Mouse (Mus musculus) heart, embryonic 16.5 days (tissue): ENCODE results near the gene Fdx1. TPM values are rescaled to one million over a fixed set of nuclear protein-coding genes. Genes with fewer than 3 reads are reported as not detected.

Experiments
- ATAC-seq: fragments of 200-750 bp; cut with Nextera tagmentation; replicated peaks from 2 replicates; pipeline ENCODE4 v1.8.0; 2017; ENCODE audit warnings: moderate number of reproducible peaks; ENCODE audit not compliant: insufficient read depth, low FRiP score; ENCODE audit errors: extremely low read depth
- H3K27ac ChIP-seq: fragments of 300-500 bp; sonication (generic); 2 replicates; pipeline ENCODE4 v1.5.1; 2014; ENCODE audit warnings: mild to moderate bottlenecking, low read length, control low read depth, moderate library complexity
- H3K27me3 ChIP-seq: fragments of 300-500 bp; sonication (generic); 2 replicates; pipeline ENCODE4 v1.6.1; 2014; ENCODE audit warnings: low read length, mixed read lengths; ENCODE audit not compliant: control insufficient read depth, insufficient read depth
- H3K36me3 ChIP-seq: fragments of 300-500 bp; sonication (generic); 2 replicates; pipeline ENCODE4 v1.6.1; 2014; ENCODE audit not compliant: control insufficient read depth, insufficient read depth
- H3K4me1 ChIP-seq: fragments of 300-500 bp; sonication (generic); 2 replicates; pipeline ENCODE4 v1.6.1; 2014; ENCODE audit warnings: low read length, mixed read lengths; ENCODE audit not compliant: control insufficient read depth, insufficient read depth
- H3K4me2 ChIP-seq: fragments of 300-500 bp; sonication (generic); 2 replicates; pipeline ENCODE4 v1.6.1; 2014; ENCODE audit warnings: low read depth, mild to moderate bottlenecking, control low read depth, low read length
- H3K4me3 ChIP-seq: fragments of 300-500 bp; sonication (generic); 2 replicates; pipeline ENCODE4 v1.5.1; 2014; ENCODE audit warnings: mild to moderate bottlenecking, control low read depth, low read length
- H3K9ac ChIP-seq: fragments of 300-500 bp; sonication (generic); 2 replicates; pipeline ENCODE4 v1.6.1; 2014; ENCODE audit warnings: low read length, control low read depth
- H3K9me3 ChIP-seq: fragments of 300-500 bp; sonication (generic); replicated peaks from 2 replicates; pipeline ENCODE4 v1.6.1; 2016; ENCODE audit warnings: low read length; ENCODE audit not compliant: control insufficient read depth
- WGBS: fragments of 180-500 bp; shearing (Covaris S2); extraction: QIAGEN DNeasy Blood & Tissue Kit; methylation state at CpG from one replicate; pipeline ENCODE4 v1.1.7; 2014; 5-methylcytosine and 5-hydroxymethylcytosine counted together
- polyA plus RNA-seq: library from polyadenylated mRNA; unstranded; fragments of >200 nt; fragmentation: Nextera tagmentation; extraction: Ambion mirVana; gene quantifications from 2 replicates; pipeline ENCODE4 v1.2.1, GENCODE M21; 2015

The Fdx1 gene
- polyA plus RNA-seq, 1 experiment from 2014 or later = 111 TPM

DNA sequence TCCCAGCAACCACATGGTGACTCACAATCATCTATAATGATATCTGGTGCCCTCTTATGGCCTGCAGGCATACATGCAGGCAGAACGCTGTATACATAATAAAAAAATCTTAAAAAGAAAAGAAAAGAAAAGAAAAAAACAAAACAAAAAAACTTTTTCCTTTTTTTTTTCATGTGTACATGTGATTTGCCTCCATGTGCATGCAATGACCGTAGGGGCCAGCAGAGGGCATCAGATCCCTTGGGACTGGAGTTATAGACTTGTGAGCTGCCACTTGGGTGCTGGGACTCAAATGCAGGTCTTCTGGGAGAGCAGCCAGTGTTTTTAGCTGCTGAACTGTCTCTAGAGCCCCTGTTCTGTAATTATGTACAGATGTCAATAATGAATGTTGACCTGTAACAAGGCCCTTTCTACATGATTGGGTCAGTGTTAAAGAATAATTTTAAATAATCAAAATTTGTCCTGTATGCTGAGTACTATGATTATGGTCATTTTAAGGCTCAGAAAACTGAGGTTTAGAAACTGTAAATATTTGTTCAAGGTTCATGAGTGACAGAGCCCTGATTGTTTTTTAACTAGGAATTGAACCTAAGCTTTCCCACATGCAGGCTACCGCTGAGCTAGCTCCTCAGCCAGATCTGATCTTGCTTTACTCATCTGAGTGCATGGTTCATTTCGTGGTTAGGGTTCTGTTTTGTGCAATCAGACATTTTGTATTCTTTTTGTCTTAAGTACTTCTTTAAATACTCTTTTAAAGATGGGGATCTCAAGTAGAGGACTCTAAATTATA is 30.3 kb upstream of the Fdx1 start:
- Histone ChIP-seq H3K9ac (no peak overlapping the region), H3K4me3 (no peak overlapping the region), H3K27ac (no peak overlapping the region), H3K4me1 (0 out of 2 replicates have a peak, but pooled peaks cover 3% of the 10 kb centered on the region), H3K27me3 (no peaks in the 10 kb centered on the region), H3K9me3 (peaks cover 11% of the 10 kb centered on the region), H3K36me3 (no peaks in the 10 kb centered on the region), H3K4me2 (no peak overlapping the region)
- no peak for ATAC-seq
- 77% methylated on average over 4 of the region's 4 CpGs for WGBS

DNA sequence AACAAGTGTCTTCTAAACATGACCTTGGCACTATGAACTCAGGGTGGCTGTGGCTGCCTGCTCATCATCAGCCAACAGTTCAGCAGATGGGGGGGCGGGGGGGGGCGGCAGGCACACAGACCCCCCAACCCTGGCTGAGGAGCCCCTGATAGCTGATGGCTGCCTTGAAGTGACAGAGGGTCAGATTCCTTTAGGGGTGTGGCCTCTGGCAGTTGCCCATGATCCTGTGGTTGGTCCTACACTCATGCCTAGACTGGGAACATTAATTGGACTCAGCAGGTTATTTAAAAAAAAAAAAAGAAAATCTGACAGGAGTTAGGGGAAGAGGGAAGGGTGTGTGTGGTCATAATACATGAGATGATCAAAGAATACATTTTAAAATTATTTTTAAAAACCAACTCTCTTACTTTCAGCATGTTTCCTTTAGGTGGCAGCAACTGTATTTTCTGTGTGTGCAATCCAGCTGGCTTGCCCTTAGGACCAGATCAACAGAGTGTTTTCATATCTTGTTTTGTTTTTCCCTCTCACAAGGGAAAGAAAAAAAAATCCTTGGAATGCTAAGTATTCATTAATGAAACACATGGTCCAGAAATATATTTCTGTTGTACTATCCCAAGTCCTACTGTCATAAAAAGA is 28.0 kb upstream of the Fdx1 start:
- Histone ChIP-seq H3K9me3 (peaks cover 5% of the 10 kb centered on the region), H3K27me3 (no peaks in the 10 kb centered on the region), H3K4me2 (no peak overlapping the region), H3K4me1 (0 out of 2 replicates have a peak, but pooled peaks cover 3% of the 10 kb centered on the region), H3K36me3 (no peaks in the 10 kb centered on the region), H3K4me3 (no peak overlapping the region), H3K9ac (no peak overlapping the region), H3K27ac (no peak overlapping the region)
- WGBS = 14% methylated on average over 2 of the region's 2 CpGs
- no peak for ATAC-seq

DNA sequence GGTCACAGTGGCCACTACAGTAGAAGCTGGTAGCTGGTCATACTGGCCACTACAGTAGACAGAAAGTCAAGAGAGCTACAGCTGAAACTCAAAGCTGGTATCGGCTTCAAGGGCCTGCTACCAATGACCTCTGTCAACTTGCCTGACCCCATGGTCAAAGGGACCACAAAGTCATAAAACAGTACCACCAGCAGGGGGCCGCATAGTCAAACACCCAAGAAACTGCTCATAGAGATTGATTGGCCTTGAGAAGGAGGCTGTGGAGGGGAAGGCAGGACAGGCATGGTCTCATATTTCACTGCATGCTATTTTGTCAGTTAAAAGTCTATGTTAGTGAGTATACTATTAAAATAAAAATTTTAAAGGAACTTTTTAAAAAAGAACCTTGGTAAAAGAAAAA is 27.5 kb upstream of the Fdx1 start:
- no peak for ATAC-seq

DNA sequence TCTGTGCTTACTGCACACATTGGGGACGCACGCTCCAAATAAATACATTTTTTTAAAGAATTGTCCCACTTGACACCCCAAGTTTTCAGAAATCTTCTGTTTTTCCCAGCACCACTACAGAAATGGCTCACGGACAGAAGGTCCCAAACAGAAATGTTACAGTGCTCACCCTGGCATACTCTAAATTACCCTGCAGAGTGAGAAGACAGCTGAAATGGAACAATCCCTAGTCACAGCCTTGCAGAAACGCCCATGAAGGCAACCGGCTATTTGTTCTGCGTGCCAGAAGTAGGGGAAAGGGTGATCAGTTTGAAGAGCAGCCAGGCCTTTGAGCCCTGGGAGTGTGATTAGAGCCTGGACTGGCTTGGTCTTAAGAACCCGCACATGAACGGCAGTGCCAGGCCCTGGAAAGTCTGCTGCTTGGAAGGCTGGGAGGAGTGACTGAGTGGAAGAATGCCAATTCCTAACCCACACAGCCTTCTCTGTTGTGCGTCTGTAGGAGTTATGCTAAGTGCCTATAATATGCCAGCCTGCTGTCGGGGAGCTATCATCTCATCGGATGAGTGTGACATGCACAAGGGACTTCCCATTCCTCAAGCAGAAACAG is 22.2 kb upstream of the Fdx1 start:
- Histone ChIP-seq H3K9me3 (no peaks in the 10 kb centered on the region), H3K4me3 (no peak overlapping the region), H3K27ac (peak overlapping the region; percentile 48; the same call in 1 of the 2 replicates), H3K4me1 (peaks cover 3% of the 10 kb centered on the region), H3K9ac (no peak overlapping the region), H3K4me2 (no peak overlapping the region), H3K27me3 (no peaks in the 10 kb centered on the region), H3K36me3 (no peaks in the 10 kb centered on the region)
- no peak; the same call in 1 of the 2 replicates for ATAC-seq
- 46% methylated on average over 11 of the region's 11 CpGs for WGBS

More for the DNA sequence above, 27.5 kb upstream of the Fdx1 start:
- no peaks in the 10 kb centered on the region for H3K36me3 ChIP-seq
- no peak overlapping the region for H3K9ac ChIP-seq
- 22% methylated on average over 2 of the region's 2 CpGs for WGBS
- peaks cover 5% of the 10 kb centered on the region for H3K9me3 ChIP-seq
- no peak overlapping the region for H3K4me3 ChIP-seq
- no peaks in the 10 kb centered on the region for H3K27me3 ChIP-seq
- no peak overlapping the region for H3K27ac ChIP-seq
- H3K4me2 ChIP-seq = no peak overlapping the region
- H3K4me1 ChIP-seq = 0 out of 2 replicates have a peak, but pooled peaks cover 3% of the 10 kb centered on the region

DNA sequence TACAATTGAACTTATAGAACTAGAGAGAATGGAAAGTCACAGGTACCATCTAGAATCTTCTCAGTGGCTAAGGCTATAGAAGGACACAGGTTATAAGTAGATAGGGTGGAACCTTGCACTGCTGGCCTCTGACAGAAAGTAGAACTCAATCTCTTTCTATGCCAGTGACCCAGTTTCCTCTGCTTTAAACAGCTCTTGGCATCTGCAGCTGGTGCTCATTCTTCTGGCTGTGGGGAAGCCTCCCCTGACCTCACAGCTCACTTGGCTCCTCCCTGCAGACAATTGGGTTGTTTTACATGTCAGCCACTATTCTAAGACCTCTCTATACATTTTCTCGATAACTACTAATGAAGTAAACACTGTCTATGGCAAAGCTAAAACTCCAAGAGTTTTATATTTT is 17.8 kb upstream of the Fdx1 start:
- Histone ChIP-seq H3K27me3 (no peaks in the 10 kb centered on the region), H3K9ac (no peak overlapping the region), H3K36me3 (no peaks in the 10 kb centered on the region), H3K27ac (no peak overlapping the region), H3K4me2 (no peak overlapping the region), H3K9me3 (no peaks in the 10 kb centered on the region), H3K4me1 (peaks cover 3% of the 10 kb centered on the region), H3K4me3 (no peak overlapping the region)
- ATAC-seq = no peak
- WGBS = 65% methylated on average over 1 of the region's 1 CpGs

DNA sequence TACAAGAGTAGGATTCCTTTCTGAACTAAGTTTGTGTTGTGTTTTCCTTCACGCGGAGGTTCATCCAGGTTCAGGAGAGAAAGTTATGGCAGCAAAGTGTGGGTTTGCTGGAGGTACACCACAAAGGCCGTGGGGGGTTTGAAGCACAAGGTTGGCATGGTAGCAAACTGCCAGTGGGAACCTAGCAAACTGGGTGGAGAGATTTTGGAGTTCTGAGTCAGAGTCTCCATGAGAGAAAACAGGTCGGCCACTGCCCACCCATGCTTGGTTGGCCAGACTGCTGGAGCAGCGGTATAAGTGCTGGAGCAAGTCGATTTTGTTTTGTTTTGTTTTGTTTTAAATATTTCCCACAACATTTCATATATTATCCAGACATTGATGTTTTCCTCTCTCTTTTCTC is 15.9 kb upstream of the Fdx1 start:
- WGBS = 93% methylated on average over 6 of the region's 6 CpGs
- no peak for ATAC-seq

DNA sequence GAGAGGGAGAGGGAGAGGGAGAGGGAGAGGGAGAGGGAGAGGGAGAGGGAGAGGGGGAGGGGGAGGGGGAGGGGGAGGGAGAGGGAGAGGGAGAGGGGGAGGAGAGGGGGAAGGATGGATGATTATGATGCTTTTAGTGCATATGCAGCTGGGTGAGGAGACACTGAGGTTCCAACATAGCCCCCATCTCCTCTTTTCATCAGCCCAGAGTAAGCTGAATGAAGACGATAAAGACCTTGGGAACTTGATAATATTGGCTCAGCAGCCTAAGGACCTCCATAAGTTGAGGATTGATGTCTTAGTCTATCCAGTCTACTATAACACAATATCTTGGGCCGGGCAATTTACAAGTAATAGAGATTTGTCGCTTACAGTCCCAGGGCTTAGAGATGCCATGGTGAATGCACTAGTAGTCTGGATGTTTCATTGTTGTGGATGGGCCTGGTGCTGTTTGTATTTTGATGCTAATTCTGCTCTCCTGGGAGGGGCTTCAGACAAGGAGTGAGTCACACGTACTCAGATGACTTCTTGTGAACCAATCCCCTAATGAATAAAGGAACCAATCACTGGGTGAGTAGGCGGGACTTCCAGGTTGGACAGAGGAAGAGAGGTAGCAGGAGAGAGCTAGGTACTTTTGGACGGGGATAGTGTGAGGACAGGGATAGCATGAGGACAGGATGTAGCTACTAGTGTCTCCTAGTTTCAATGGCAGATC is 15.3 kb upstream of the Fdx1 start:
- Histone ChIP-seq H3K9me3 (no peaks in the 10 kb centered on the region), H3K36me3 (no peaks in the 10 kb centered on the region), H3K9ac (no peak overlapping the region), H3K27me3 (no peaks in the 10 kb centered on the region), H3K4me1 (0 out of 2 replicates have a peak, but pooled peaks cover 4% of the 10 kb centered on the region), H3K27ac (no peak overlapping the region), H3K4me2 (no peak overlapping the region), H3K4me3 (no peak overlapping the region)
- 91% methylated on average over 6 of the region's 6 CpGs for WGBS
- ATAC-seq = no peak

More for the DNA sequence above, 15.9 kb upstream of the Fdx1 start:
- no peak overlapping the region for H3K4me3 ChIP-seq
- H3K4me1 ChIP-seq = 0 out of 2 replicates have a peak, but pooled peaks cover 4% of the 10 kb centered on the region
- H3K4me2 ChIP-seq = no peak overlapping the region
- H3K9me3 ChIP-seq = no peaks in the 10 kb centered on the region
- no peaks in the 10 kb centered on the region for H3K36me3 ChIP-seq
- H3K9ac ChIP-seq = no peak overlapping the region
- H3K27me3 ChIP-seq = no peaks in the 10 kb centered on the region
- H3K27ac ChIP-seq = no peak overlapping the region

DNA sequence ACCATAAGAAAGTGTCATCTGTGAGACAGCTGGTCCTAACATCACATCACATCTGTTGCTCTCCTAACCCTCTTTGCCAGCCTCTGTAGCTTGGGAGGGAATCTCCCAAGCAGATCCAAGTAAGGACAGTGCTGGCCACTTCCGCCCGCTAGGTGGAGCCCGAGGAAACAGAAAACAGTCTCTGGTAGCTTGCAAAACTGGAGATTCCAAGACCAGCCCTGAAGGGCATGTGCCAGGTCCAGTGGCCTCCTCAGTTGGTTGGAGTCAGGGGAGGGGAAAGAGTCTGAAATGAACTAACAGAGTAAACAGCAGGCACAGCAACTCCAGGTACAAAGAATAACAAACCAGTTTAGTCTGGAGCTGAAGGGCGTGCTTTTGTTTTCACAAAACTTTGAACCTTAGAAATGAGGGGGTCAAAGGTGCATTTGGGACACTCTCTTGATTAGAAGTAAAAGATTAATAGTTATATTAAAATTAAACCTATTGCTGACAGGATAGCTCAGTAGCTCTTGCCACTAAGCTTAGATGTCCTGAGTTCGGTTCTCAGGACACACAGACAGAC is 14.2 kb upstream of the Fdx1 start:
- Histone ChIP-seq H3K4me3 (no peak overlapping the region), H3K4me1 (0 out of 2 replicates have a peak, but pooled peaks cover 4% of the 10 kb centered on the region), H3K9ac (no peak overlapping the region), H3K27ac (no peak overlapping the region), H3K36me3 (no peaks in the 10 kb centered on the region), H3K4me2 (no peak overlapping the region), H3K27me3 (no peaks in the 10 kb centered on the region), H3K9me3 (no peaks in the 10 kb centered on the region)
- peak; percentile 86 for ATAC-seq
- 40% methylated on average over 5 of the region's 5 CpGs for WGBS
